Mouse (Mus musculus) T-helper 1 cell (primary cell): Measurements from ENCODE around the gene Spag7.

Experiments
- in situ Hi-C: fragments of 300-600 bp; cut with MboI, MseI; formaldehyde crosslinking; loops from one replicate; pipeline ENCODE4 v1.15.1; 2025; ENCODE audit warnings: high pct_unique_total_duplicates

Gene Spag7

GRCm38 (mm10) chr11:70681897-70682581 lies 12.8 kb upstream of the Spag7 start:
- in situ Hi-C loops: no loop called here

GRCm38 (mm10) chr11:70681170-70681569 lies 12.0 kb upstream of the Spag7 start:
- in situ Hi-C loops: no loop called here

- in situ Hi-C loops: no loop called here
These were observed 10.7 kb upstream of the Spag7 start for GRCm38 (mm10) chr11:70679894-70680293.

GRCm38 (mm10) chr11:70679361-70679760 lies 10.1 kb upstream of the Spag7 start:
- in situ Hi-C loops: no loop called here

GRCm38 (mm10) chr11:70678576-70678975 lies 9.4 kb upstream of the Spag7 start:
- in situ Hi-C loops: no loop called here

GRCm38 (mm10) chr11:70678092-70678491 lies 8.9 kb upstream of the Spag7 start:
- in situ Hi-C loops: no loop called here

DNA sequence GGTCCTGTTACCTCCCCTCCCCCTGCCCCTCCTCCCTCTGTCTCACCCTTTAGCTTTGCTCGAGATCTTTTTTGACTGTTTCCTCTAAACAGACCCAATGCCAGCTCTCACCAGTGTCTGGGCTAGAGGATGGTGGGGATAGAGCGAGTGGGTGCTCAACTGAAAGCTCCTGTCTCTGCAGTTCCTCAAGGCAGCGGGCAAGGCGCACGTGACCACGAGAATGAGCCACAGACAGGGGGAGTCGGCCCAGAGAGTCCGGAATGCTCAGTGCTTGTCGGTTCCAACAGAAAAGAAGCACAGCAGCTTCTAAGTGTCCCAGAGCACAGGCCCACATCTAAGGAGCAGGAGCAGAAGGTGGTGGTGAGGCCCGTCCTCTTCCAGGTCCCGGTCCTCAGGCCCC lies 5.3 kb upstream of the Spag7 start:
- in situ Hi-C loops: no loop called here

GRCm38 (mm10) chr11:70674014-70674413 lies 4.8 kb upstream of the Spag7 start:
- in situ Hi-C loops: no loop called here

GRCm38 (mm10) chr11:70671333-70672047 lies 2.3 kb upstream of the Spag7 start:
- in situ Hi-C loops: no loop called here

- in situ Hi-C loops: no loop called here
These were observed 1.3 kb upstream of the Spag7 start for GRCm38 (mm10) chr11:70670483-70670882.

- in situ Hi-C loops: loop anchor here (5.0 kb wide), 1 partner anchor 52 kb away; the partner anchor contains the start of genes 4930544D05Rik and Chrne
These were observed 548 bp upstream of the Spag7 start for GRCm38 (mm10) chr11:70669582-70670345.

DNA sequence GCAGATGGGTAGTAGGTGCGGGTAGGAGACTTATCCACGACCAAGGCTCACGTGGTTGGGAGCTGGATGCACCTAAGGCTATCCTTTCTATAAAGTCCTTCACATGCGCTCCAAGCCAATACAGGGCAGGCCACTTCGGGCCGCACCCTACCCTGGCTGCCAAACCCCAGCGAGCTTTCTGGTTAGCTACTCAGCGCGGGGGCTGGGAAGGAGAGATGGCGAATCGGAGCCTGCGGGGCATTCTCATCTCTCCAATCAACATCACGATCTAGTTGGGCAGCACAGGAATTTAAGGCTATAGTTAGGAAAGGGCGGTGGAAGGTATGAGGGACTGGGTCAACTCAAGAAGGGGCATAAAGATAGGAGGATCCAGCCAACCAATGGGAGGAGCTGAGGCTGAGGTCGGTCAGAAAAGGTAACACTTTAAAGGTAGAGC lies 863 bp downstream of the Spag7 start:
- in situ Hi-C loops: loop anchor here (5.0 kb wide), 1 partner anchor 51 kb away; the partner anchor contains the start of genes 4930544D05Rik and Chrne

GRCm38 (mm10) chr11:70667271-70668150 lies 1.7 kb downstream of the Spag7 start:
- in situ Hi-C loops: loop anchor here (5.0 kb wide), 1 partner anchor 50 kb away; the partner anchor contains the start of genes 4930544D05Rik and Chrne

GRCm38 (mm10) chr11:70666687-70667086 lies 2.5 kb downstream of the Spag7 start:
- in situ Hi-C loops: loop anchor here (5.0 kb wide), 1 partner anchor 49 kb away; the partner anchor contains the start of genes 4930544D05Rik and Chrne

DNA sequence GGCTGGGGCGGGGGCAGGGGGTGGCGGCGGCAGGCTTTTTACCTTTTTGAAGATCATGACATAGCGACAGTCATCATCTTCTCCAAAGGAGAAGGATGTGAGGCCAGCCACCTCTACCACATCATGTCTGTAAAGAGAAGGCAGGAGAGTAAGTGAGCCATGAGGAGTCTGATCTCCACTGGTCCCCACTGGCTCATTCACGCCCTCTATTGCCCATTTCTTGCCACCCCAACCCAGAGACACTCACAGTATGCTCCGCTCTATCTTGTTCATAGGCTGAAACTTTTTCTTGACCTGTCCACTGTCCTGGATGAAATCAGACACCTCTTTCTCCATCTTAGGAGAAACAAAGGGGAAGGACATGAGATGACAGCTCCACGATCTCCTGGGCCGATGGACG lies 4.5 kb downstream of the Spag7 start:
- in situ Hi-C loops: loop anchor here (5.0 kb wide), 1 partner anchor 47 kb away; the partner anchor contains the start of genes 4930544D05Rik and Chrne

DNA sequence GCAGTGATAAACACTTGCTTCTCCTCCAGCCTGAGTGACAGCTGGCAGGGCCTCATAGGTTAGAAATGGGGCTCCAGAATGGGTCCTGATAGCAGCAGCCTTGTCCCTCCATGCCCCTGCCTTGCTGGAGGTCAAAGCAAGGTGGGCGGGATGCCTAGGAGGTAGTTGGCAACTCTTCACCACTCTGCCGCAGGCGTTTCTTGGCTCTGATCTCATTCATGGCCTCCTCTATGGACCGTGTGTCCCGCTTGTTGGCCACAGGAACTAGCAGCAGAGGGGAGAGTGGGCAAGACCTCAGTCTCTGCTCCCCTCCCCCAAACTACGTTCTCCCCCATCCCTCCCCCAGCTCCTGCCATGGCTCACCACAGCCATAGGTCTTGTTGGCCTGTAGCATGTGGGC lies 5.3 kb downstream of the Spag7 start:
- in situ Hi-C loops: no loop called here

- in situ Hi-C loops: no loop called here
These were observed 6.1 kb downstream of the Spag7 start for GRCm38 (mm10) chr11:70663101-70663500.

- in situ Hi-C loops: no loop called here
These were observed 8.6 kb downstream of the Spag7 start for GRCm38 (mm10) chr11:70660571-70660970.

GRCm38 (mm10) chr11:70658942-70659341 lies 10.3 kb downstream of the Spag7 start:
- in situ Hi-C loops: no loop called here

GRCm38 (mm10) chr11:70658521-70658920 lies 10.7 kb downstream of the Spag7 start:
- in situ Hi-C loops: no loop called here

GRCm38 (mm10) chr11:70657991-70658390 lies 11.2 kb downstream of the Spag7 start:
- in situ Hi-C loops: no loop called here
